Mouse (Mus musculus) adrenal gland, adult 18-20 months (tissue): ENCODE measurements around the gene Sept10. TPM values are rescaled to one million over a fixed set of nuclear protein-coding genes. Genes with fewer than 3 reads are reported as not detected.

Experiments used
- DNase-seq, 2 experiments: peaks; one replicate each; pipeline ENCODE4 v3.0.0; 2021 to 2022; ENCODE audit warnings: low spot score in 2 of 2
- total RNA-seq, 2 experiments: library from RNA; stranded (reverse); gene quantifications; 1 replicate in 1 of 2; 2 replicates in 1 of 2; pipeline ENCODE4 v1.2.3; 2021

The Sept10 gene
- total RNA-seq, 2 experiments from 2014 or later = 36.5 to 38.8 TPM

DNA sequence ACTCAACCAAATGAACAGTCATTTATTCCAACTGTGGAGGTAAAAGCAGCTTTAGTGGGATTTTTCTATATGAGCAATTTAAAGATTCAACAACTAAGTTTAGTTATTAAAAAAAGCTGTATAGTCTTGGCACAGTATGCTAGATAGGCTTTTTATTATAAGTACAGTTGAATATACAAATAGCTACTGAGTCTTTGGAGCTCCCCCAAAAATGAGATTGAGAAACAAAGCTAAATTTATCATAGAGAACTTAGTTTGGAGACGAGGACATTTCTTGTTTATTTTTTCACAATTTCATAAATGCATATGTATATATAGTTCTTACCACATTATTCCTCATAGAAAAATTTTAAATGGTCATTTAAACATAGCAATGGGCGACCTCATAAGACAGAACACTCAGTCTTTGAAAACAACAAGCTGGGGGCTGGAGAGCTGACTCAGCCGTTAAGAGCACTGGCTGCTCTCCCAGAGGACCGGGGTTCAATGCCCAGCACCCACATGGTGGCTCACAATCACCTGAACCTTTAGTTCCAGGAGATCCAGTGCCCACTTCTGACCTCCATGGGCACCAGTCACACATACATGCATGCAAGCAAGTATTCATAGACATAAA, 7.7 kb upstream of the Sept10 start:
- no peak for DNase-seq

DNA sequence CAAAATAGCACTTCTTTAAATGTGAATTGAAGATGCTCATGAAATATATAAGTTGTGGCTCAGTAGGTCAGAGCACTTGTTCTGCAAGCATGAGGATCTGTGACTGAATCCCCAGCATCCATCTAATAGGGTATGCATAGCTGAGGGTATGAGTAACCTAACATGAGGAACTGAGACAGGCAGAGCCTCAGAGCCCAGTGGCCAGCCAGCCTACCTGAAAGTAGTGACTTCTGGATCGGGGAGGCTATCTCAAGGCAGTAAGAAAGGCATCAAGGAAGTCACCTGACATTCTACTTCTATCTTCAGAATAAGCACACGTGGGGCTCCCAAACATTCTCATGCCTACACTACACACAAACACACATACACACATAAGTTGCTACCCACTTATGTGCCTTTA, 3.5 kb upstream of the Sept10 start:
- DNase-seq = no peak

DNA sequence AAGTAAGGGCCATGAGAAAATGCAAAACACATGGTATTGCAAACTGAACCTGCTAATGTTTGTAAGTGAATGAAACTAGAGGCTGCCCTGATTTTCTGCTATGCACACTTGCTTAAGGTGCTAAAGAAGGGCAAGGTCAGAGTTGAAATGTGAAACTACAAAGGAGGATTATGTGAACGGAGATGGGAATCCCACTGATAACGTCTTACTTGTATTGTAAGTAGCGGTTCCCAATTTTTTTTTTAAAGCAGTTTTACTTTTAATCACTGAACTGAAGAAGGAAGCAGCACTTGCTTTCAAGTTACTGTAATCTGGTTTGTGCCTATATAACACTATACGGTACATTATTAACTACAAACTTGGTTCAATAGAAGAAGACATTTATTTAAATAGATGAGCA, 2.2 kb upstream of the Sept10 start:
- no peak for DNase-seq

DNA sequence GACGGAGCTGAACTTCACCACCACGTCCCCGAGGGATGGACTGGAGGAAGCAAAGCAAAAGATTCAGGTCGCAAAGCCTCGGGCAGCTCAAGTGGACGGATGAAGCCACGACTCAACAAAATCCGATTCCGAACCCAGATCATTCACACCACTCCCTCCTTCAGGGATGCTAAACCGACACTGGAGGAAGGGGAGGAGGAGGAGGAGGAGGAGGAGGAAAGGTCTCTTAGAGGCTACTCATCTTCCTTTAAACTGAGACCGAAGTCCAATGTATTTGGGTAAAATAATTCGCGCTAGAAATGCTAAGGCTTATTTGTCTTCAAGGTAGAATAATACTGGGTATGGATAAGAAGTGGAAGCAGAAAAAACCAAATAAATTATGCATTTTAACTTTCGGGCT, 1.7 kb upstream of the Sept10 start:
- no peak for DNase-seq

DNA sequence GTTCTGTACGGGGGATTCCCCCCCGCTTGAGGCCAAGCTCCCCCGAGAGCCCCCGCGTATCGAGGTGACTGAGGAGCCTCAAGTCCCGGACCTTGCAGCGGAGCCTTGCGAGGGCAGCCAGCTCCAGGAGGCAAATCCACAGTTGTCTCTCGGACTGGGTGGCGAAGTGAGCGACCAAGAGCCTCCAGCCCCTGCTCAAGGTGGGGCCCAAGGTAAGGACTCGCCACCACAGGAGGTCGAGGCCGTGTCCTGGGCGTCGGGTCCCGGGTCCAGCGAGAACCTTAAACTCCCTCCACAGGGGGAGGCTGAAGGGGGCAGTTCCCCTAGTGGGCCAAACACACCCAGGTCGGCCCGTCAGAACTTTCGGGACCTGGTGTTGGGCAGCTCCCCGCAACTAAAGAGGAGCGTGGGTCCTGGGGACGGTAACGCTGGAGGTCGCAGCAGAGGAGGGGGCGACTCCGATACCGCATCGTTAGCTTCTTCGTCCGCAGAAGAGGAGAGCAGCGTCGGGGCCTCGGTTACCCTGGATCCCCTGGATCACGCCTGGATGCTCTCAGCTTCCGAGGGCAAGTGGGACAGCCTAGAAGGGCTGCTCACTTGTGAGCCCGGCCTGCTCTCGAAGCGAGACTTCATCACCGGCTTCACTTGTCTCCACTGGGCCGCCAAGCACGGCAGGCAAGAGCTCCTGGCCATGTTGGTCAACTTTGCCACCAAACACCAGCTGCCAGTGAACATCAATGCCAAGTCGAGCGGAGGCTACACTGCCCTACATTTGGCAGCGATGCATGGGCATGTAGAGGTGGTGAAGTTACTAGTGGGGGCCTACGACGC, 839 bp upstream of the Sept10 start:
- peak; percentile 36 to 48 for DNase-seq

DNA sequence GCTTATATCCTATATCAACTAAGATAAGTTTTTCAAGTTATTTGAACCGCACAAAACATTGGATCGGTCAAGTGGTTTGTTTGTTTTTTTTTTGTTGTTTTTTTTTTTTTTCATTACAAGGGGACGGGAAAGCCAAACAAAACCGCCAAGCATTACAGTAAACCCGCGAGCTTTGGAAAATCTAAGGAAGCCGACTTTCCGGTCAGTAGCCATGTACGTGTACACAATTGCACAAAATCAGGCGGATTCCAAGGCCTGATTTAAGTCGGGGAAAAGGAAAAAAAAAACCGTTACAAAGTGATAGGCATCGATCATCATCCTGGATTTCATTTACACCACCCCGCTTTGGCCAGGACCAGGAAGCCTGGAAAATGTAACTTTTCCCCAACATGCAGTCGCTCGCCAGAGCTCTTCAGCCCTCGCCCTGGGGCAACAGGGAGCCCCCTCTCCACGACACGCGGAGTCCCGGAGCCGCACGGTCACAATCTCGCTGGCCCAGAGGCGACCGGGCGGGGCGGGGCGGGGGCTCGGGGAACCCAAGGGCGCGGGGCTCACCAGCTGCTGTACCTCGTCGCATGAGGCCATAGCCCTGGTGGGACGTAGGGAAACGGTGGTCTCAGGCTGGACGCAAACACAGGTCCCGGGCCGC, 699 bp downstream of the Sept10 start:
- no peak for DNase-seq

DNA sequence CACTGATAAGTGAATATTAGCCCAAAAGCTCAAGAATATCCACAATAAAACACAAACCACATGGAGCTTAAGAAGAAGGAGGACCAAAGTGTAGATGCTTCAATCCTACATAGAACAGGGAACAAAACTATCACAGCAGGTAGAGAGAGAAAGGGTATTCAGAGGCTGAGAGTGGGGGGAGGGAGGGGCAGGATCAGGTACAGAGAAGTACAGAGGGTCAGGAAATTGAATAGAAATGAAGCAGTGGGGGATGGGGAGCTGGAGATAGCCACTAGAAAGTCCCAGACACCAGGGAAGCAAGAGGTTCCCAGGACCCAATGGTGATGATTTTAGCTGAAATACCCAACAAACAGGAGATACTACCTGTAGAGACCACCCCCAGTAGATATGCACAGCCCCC, 21.6 kb downstream of the Sept10 start:
- no peak for DNase-seq

DNA sequence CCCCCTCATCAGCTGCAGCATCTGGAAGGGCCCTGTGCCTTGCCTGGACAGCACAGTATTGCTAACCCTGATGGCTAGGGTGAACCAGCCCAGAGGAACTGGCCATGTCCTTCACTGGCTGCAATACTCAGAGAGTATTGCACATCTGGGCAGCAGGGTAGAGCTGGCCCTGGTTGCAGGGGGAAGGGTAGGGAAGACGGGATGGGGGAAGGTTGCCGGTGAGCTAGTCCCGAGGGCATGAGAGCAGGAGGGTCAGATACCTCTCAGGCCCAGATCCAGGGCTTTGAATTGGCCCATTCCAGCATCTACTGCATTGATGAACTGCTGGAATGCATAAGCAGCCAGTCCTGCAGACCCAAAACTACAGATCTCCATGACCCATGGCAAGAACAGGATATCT, 24.9 kb downstream of the Sept10 start:
- no peak for DNase-seq

DNA sequence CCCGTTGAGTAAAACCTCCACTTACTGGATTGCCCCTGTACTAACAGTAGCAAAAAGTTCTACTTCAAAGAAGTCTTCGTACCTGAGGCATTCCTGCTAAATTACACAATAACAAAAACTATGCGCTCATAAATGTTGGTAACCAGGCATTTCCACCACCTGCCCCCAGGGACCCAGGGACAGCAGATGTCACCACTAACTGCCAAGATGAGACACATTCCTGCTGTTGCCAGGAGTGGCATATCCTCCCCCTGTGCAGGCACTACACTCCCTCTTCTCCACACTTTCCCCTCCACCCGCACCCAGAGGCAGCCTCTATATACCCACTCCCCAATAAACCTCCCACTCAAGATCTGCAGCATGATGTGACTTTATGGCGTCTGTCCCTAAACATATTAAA, 26.8 kb downstream of the Sept10 start:
- no peak for DNase-seq

DNA sequence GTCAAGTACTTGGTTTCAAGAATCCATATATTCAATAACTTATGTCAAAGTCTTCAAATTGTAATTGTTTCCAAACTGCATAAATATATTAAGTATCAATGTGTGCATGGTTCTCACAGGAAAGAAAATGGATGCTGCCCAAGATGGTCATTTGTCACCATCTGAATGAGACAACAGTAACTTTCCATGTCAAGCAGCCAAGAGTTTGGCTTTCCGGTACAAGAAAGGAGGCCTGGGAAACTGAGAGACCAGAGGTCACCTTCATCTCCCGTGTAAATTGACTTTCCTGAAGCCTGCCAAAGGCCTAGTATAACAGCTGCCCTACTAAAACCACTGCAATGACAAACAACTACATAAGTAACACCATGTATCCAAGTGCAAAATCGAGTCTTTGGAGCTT, 39.3 kb downstream of the Sept10 start:
- DNase-seq = no peak

DNA sequence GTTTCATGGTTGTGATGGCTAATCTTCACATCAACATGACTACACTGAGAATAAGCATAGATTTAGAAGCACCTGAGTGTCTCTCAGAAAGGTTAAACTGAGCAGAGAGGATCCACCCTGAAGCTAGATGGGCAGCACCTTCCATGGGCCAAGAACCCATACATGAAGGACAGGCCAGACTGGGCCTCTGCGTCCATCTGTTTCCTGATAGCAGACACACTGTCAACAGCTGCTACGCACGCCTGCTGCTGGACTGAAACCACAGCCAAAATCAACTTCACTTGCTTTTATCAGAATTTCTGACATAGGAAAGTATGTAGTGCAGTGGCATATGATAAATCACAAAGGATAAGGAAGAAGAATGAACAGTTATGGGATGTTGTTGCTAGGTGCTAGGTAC, 42.0 kb downstream of the Sept10 start:
- no peak for DNase-seq

DNA sequence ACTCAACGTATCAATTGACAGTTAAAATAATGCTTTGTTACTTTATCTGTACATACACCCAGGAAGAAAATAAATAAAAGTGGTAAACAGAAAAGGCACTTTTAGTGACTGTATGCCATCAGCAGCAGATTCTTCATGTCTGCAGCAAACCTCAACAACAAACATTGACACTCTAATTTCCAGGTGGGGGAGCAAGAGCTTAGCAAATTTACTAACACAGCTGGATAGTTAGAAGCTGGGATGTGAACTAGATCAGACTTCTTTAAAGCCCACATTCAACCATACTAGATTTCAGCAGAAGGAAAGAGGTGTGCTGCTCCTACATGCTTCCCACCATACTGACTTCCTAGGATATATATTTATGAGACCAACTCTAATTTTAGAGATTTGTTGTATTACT, 49.1 kb downstream of the Sept10 start:
- no peak for DNase-seq

DNA sequence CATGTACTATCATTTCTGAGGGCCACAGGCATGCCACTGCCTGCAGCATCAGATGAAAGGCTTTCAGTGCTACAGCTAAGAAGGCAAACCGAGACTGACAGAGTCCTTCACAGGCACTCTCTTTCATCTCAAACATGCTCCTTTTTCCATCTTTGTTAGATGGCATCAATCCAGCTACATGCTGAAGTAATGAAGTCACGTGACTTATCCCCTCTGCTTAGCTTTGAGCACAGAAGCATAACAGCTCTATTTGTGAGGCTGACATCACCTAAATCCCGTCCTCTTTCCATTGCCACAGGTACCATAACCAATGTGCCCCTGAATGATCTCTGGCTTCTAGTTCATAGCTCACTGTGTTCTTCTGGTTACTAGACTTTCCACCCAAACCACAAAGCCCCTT, 50.6 kb downstream of the Sept10 start:
- no peak for DNase-seq

DNA sequence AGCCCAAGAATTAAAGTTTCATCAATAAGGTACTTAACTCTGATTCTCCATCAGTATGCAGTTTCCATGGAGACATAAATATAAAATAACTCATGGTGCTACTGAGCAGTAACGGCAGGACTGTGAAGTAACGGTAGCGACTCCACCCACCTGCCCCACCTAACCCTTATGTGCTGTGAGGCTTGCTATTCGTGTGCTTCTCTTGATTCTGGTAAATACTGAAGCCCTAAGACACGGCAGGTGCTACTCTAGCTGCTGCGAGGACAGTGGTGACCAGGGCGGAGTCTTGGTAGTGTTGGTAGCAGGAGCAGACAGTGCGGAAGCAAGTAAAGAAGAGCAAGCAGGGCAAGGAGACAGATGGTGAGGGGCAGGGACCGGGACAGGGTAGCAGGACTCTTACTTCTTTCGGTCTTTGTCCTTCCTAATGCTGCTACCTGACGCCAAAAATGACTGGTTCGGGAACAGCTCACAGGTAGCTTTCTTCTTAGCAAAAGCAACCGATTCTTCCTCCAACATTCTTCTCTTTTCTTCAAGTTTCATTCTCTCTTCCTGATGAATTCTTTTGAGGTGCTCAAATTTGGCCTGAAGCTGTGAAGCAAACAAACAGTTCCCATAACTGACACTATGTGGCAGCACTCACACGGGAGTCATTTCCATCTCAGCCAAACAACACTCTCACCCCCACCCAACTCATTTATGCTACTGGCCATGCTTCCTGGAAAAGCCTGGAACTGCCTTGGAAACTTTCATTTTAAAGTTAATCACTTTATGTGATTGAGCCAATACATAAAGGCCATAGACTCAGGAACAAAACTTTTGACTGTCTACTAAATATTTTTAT, 55.3 kb downstream of the Sept10 start:
- DNase-seq = peak; percentile 29 to 42

DNA sequence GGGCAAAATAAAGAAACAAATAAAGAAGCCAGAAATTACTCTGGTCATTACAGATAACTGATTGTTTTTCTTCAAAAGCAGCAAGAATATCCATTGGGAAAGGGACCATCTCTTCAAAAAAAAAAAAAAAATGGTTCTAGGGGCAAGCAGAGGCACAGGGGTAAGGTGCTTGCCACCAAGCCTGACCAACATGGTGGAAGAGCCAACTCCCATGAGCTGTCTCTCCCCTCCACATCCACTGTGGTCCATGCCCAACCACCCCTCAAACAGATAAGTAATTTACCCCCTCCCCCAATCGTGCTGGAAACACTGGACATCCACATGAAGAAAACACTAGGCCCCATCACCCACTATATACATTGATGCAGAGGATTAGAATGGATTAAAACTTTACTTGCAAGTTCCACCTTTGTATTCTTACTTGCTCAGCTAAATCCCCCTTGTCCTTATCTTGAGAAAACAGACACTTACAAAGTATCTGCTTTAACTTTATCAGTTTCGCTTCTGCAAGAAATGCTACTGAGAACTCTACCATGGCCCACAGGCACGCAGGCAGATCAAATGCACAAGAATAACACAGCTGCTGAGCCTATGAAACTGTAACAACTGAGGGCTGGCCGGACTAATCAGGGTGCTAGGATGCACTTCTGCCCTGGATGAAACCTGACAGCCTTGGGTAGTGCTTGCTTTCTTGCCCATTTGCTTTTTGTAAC, 59.3 kb downstream of the Sept10 start:
- no peak for DNase-seq

DNA sequence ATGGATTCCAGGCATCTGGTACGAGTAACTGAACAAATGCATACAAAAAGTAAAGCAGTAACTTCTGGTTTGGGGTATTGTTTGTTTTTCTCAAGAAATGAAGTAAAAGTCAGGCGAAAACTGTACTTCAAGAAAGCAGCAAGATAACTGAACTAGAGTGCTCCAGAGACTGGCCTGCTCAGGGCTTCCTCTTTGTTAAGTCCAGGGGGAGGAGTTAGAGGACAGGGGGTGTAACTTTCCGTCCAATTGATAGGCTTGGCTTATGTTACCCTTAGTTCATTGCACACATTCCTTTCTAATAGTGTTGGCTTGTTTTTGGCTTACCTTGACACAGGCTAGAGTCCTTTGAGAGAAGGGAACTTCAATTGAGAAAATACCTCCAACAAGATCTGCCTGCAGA, 63.0 kb downstream of the Sept10 start:
- DNase-seq = no peak

DNA sequence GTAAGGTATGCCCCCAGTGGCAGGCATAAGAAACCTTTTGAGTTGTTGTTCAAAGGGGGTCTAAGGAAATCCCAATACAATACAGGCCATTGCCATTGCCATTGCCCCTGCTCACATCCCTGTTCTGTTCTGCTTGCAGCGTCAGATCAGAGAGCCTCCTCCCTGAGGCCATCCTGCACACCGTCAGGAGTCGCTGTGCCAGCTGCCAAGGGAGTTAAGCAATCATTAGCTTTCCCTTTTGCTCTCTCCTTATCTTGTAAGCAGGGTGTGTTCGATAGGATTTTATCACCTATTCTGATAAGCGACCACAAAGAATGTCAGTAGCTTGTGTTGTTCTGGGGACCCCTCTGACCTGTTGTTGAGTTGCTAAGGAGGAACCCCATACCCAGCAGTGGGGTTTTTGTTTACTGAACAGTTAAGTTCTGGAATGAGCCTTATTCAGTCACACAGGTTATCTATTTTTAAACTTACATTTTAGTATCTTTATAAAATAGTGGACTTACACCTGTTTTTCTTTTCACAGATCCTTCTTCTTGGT, 69.0 kb downstream of the Sept10 start:
- no peak for DNase-seq

DNA sequence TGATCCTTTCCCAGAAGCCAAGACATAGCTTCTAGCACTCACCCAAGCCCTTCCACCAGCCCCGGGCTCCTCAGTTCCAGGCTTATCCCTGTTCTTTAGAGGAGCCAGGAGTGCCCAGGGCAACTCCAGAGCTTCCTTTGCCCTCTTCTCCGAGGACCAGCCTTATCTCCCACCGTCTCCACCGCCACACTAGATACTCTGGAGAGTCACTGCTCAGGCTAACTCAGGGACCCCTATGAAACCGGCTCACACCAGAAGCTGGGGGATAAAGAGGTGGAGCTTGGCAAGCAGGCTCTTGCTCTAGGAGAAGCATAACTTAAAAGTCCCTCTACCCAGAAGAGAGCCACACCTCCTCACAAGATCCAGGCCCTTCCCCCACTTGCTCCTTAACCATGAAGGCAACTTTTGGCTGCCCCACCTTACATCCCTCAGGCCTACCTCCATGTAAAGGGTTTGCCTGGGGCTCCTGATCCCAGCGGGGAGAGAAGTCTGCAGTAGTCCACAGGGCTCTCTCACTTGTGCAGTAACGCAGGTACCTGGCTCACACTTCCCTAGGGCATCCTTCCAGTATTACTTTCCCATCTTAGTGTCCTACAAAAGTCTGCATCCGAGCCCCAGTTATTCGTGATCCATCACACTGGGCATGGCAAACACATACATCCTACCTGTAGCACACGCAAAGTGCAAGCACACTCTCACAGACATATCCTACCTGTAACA, 70.5 kb downstream of the Sept10 start:
- no peak for DNase-seq

DNA sequence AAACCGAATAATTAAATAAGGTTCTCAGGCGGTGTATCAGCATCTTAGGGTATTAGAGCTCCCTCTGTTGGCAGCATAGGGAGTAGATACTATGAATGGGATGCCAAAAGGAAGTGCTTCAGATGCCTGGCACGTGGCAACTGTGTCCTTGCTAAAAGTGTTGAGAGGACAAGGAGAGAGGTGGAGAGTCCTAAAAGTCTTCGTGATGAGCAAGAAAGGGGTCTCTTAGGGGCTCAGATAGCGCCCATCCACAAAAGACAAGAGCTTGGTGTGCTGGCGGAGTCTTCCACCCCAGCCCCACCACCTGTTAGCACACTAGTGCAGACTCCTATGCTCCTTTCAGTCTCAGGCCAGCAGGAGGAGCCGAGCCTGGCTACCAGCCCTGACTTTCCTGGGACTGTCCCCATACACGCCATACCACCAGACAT, 71.7 kb downstream of the Sept10 start:
- peak in 1 of 2 experiments; percentile 18 for DNase-seq

DNA sequence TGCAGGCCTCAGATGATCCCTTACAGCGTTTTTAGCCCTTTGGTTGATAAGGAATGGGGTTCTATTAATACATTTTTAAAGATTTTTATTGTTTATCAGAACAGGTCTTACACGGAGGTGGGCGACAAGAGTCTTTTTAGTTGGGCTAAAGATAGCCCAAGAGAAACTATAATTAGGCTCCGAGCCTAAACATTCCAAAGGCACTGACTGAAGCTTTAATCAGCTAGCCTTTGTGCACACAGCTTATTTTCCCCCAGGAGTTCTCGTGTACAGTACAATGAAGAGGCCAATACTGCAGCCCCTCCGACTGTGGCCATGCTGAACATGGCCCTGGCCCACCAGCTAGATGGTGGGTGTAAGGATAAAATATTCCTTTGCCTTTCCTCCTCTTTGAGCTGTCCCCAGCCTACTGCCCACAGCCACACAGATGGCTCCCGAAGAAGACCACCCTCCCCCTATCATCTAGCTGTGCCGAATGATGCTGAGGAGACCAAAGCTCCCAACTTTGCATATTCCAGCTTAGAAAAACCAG, 88.1 kb downstream of the Sept10 start:
- no peak for DNase-seq
